Mouse (Mus musculus): Measurements from ENCODE around the gene Tnfaip6.
A peak's percentile ranks its signal among the peaks of the same experiment; 100 is the strongest.
"Not testable (repeated sequence)": the region's sequence is repeated elsewhere in the genome, so short reads cannot be mapped to it uniquely, and the experiment has no call there.

The Tnfaip6 gene

GRCm38 (mm10) chr2:52037882-52038281 is at the start of gene Tnfaip6:
Tnfaip6 (plus strand) TSS chr2:52038009.
- peak; percentile 19 to 53 for DNase-seq (ENCODE audit: low spot score in 2 of 2)

GRCm38 (mm10) chr2:51989559-51989958 is 48.2 kb upstream of the Tnfaip6 start:
- DNase-seq (ENCODE audit: low spot score in 2 of 2), result no peak

- no peak for DNase-seq (ENCODE audit: low spot score in 2 of 2)
Observed at GRCm38 (mm10) chr2:51991447-51991846, 46.4 kb upstream of the Tnfaip6 start.

- DNase-seq (ENCODE audit: low spot score in 2 of 2), result no peak
Observed at GRCm38 (mm10) chr2:51999996-52000395, 37.8 kb upstream of the Tnfaip6 start.

- no peak for DNase-seq (ENCODE audit: low spot score in 2 of 2)
Observed at GRCm38 (mm10) chr2:52001521-52001920, 36.3 kb upstream of the Tnfaip6 start.

- DNase-seq (ENCODE audit: low spot score in 2 of 2), result not testable (repeated sequence)
Observed at GRCm38 (mm10) chr2:52002299-52002698, 35.5 kb upstream of the Tnfaip6 start.

GRCm38 (mm10) chr2:52006380-52006779 is 31.4 kb upstream of the Tnfaip6 start:
- DNase-seq (ENCODE audit: low spot score in 2 of 2), result peak; percentile 9 to 48

GRCm38 (mm10) chr2:52011820-52012219 is 26.0 kb upstream of the Tnfaip6 start:
- not testable (repeated sequence) for DNase-seq (ENCODE audit: low spot score in 2 of 2)

GRCm38 (mm10) chr2:52013306-52013820 is 24.4 kb upstream of the Tnfaip6 start:
- no peak for DNase-seq (ENCODE audit: low spot score in 2 of 2)

GRCm38 (mm10) chr2:52016361-52016760 is 21.4 kb upstream of the Tnfaip6 start:
- no peak for DNase-seq (ENCODE audit: low spot score in 2 of 2)

GRCm38 (mm10) chr2:52027061-52027460 is 10.7 kb upstream of the Tnfaip6 start:
- DNase-seq (ENCODE audit: low spot score in 2 of 2), result no peak

- DNase-seq (ENCODE audit: low spot score in 2 of 2), result no peak
Observed at GRCm38 (mm10) chr2:52029426-52029825, 8.4 kb upstream of the Tnfaip6 start.

- no peak for DNase-seq (ENCODE audit: low spot score in 2 of 2)
Observed at GRCm38 (mm10) chr2:52031491-52031890, 6.3 kb upstream of the Tnfaip6 start.

GRCm38 (mm10) chr2:52034601-52035000 is 3.2 kb upstream of the Tnfaip6 start:
- no peak for DNase-seq (ENCODE audit: low spot score in 2 of 2)

- no peak for DNase-seq (ENCODE audit: low spot score in 2 of 2)
Observed at GRCm38 (mm10) chr2:52035144-52035543, 2.7 kb upstream of the Tnfaip6 start.

GRCm38 (mm10) chr2:52036929-52037595 is 747 bp upstream of the Tnfaip6 start:
- no peak for DNase-seq (ENCODE audit: low spot score in 2 of 2)

- DNase-seq (ENCODE audit: low spot score in 2 of 2), result no peak
Observed at GRCm38 (mm10) chr2:52038558-52038957, 749 bp downstream of the Tnfaip6 start.

- no peak for DNase-seq (ENCODE audit: low spot score in 2 of 2)
Observed at GRCm38 (mm10) chr2:52039083-52039801, 1.4 kb downstream of the Tnfaip6 start.

- DNase-seq (ENCODE audit: low spot score in 2 of 2), result no peak
Observed at GRCm38 (mm10) chr2:52042132-52042531, 4.3 kb downstream of the Tnfaip6 start.

- no peak for DNase-seq (ENCODE audit: low spot score in 2 of 2)
Observed at GRCm38 (mm10) chr2:52042714-52043113, 4.9 kb downstream of the Tnfaip6 start.

GRCm38 (mm10) chr2:52043485-52043884 is 5.7 kb downstream of the Tnfaip6 start:
- no peak for DNase-seq (ENCODE audit: low spot score in 2 of 2)

GRCm38 (mm10) chr2:52046032-52046431 is 8.2 kb downstream of the Tnfaip6 start:
- no peak for DNase-seq (ENCODE audit: low spot score in 2 of 2)

GRCm38 (mm10) chr2:52050823-52051222 is 13.0 kb downstream of the Tnfaip6 start:
- DNase-seq (ENCODE audit: low spot score in 2 of 2), result no peak

All from urinary bladder, adult 18-20 months (tissue).